Mouse (Mus musculus): Measurements from ENCODE around the gene Arhgap23.

DNA sequence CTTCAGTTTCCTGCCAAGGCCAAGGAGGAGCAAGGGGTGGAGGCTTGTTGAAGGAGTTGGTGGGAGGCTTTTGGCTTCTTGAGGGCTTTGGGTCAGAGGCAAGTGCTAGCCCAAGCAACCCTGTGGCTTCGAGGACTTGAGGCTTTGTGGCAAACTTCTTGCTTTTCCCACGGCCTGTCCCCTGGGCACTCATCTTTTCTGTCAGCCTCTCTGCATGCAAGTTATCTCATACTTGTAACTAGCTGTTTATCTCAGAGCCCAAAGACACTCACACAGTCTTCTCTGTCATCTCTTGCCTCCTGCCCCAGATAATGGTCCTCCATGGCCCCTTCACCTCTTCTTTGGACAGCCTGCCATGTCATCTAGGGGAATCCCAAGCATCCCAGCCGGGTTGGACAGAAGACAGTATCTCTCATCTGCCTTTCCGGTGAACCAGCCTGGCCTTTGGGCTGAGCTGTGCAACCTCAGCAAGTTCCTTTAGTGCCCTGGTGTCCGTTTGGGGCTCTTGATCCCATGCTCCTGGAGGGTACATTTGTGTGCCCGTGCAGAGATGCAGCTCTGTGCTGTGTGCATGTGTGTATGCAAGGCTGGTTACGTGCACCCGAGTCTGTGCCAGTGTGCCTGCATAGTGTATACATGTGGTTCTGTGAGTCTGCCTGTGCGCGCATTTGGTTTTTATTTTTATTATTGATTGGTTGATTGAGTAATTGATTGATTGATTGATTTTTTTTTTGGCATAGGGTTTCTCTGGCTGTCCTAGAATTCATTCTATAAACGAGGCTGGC lies 27.8 kb downstream of the Arhgap23 start:
- TF ChIP-seq POLR2A (IDR thresholded peaks at IDR 0.05; ENCODE audit: borderline replicate concordance, insufficient read depth, low read length) (no peak), CTCF (IDR thresholded peaks at IDR 0.05; ENCODE audit: borderline replicate concordance, insufficient read depth, low read depth, low read length) (no peak)

Measured in cerebellum, adult 2 months (tissue).